Mouse (Mus musculus) embryo, embryonic 11 days (tissue): ENCODE data around the gene BC051665.

Source experiments
- DNase-seq: peaks from one replicate; pipeline ENCODE4 v3.0.0-alpha.2; 2015

Gene BC051665

DNA sequence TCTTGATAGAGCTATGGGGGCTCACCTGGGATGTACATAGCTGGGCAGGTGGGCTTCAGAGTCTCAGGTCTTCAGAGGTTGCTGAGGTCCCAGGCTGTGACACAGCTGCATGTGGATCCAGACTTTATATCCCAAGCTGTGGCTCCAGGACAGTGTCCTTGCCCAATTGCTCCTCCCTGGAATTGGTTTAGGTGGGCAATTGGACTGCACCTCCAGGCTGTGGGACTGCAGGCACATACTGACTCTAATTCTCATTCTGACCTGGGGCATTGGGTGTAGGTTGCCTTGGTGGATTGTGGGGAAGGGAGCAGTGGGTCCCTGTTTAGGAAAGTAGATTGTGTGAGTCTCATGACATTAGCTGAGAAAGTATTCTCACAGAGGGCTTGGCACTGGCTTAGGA lies at the start of gene BC051665:
BC051665 (minus strand) TSS at position 101 of the 400 bp plus-strand sequence.
- no peak for DNase-seq

DNA sequence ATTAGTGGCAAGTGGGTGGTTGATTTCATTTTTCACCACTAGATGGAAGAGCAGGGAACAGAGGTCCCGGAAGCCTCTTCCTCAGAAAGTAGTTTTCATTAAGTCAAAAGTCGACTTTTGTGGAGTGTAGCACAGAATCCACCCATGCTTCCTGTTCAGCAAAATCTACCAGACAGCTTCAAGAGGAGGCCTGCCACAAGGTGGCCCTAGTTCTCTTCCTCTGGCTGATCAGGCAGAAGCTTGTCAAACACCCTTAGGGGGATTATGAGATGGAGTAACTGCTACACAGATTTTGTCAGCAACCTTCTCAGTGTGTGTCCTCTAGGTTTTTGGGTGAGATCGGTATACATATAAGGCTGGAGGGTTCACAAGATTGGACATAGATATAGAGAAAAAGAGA lies 39.9 kb upstream of the BC051665 start:
- DNase-seq, result no peak

DNA sequence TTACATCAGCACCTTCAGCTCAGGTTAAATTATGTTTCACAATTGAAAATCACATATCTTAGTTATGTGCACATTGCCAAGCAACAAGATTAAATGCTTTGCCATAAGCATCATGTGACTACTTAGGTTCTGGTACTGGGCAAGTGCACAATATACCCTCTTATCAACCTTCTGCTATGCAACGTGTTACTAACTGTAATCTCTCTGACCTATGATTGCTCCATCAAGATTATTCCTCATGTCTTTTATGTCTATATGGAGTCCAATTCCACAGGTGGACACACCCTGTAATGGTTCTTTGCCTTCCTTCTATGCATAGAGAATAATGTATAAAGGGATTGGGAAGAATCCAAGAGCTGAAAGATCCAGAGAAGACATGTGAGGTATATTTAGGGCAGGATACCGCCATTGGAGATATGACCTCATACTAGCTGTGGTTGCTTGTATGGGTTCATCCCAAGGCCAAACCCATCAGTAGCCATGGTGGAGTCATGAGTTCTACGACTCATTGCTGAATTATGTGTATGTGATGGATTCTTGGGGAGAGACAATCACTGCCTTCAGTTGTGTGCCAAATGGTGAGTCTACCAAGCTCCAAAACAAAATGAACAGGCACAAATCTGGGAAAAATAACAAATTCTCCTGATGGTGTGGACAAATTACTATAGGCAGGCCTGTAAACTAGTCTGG lies 34.5 kb upstream of the BC051665 start:
- no peak for DNase-seq

DNA sequence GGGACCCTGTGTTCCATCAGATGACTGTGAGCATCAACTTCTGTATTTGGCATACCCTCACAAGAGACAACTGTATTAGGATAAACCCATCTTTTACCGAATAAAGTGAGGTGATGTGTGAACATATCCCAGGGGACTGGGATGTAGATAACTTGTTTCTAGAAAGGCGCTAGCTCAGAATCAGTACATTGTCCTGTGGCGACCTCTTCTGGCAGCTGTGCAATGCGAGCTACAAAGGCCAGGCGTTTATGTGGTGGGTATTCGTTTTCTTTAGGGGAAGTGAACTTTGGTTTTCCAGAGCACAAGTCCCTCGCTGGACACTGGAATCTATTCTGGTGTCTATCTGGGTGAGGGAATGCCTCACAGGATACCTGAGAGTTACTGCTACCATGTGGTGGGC lies 33.3 kb upstream of the BC051665 start:
- peak; percentile 70 for DNase-seq

DNA sequence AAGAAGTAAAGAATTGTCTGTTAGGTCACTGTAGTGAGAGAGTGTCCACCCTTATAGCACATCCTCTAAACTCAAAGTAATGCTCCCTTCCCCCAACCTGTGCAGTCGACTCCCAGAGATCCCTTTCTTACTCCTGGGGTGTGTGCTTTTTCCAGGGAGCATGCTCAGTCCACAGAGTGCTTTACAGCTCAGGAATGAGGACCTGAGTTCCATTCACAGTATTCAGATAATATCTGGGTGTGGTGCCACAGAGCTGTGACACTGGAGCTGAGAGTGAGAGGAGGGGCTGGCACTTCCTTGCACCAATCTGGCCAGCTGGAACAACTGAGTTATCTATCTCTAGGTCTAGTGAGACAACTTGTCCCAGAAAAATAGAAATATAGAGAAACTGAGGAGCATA lies 27.6 kb upstream of the BC051665 start:
- DNase-seq, result no peak

DNA sequence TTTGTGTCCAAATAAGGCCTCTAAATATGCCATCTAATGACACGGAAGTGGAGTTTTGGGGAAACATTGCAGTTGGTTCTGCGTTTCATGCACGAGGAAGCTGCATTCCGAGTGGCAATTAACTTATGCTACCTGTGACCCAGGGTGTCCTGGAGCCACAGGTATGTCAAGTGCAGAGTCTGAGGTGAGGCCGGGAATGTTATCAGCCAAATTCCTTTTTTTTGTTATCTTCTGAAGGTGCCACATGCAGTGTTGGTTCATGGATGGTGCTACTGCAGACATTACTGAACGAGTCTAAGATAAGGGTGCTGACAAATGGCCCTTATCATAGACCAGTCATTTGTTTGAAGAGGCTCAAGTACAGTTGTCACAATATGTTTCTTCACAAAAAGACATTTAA lies 26.6 kb upstream of the BC051665 start:
- DNase-seq, result no peak

DNA sequence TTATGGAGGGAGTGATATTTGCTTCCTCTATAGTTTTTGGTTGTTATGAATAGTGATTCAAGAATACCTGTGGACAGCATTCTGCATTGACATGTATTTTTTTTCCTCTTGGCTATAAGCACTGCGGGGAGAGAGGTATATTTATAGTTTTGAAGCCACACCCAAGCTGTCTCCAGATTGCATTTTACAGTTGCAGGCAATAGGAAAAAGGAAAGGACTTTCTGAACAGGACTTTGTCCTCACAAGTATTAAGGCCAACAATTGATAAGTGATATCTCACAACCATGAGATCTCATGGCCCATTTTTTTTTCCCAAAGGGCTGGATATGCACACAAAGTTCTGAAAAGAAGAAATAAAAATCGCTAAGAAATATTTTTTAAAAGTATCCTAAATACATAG lies 23.5 kb upstream of the BC051665 start:
- DNase-seq, result no peak

DNA sequence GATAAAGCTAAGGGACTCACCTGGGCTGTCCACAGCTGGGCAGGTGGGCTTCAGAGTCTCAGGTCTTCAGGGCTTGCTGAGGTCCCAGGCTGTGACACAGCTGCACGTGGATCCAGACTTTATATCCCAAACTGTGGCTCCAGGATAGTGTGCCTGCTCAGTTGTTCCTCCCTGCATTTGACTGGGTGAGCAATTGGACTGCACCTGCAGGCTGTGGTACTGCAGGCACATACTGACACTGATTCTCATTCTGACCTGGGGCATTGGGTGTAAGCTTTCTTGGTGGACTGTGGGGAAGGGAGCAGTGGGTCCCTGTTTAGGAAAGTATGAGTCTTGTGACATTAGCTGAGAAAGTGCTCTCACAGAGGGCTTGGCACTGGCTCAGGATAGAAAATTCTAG lies 16.6 kb upstream of the BC051665 start, which contains the start of gene Ctsll3:
Ctsll3 (minus strand) TSS at position 101 of the 400 bp plus-strand sequence.
- no peak for DNase-seq

DNA sequence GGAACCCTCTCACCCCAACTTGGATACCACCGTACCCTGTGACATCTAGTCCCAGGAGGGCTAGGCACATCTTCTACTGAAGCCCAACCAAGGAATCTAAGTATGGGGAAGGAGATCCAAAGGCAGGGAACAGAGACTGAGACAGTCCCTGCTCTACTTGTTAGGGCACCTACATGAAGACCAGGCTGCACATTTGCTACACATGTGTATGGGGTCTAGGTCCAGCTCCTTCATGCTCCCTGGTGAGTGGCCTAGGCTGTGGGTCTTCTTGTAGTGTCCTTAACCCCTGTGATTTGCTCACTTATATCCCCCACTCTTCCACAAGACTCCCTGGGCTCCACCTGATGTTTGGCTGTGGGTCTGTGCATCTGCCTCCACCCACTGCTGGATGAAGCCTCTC lies 3.3 kb upstream of the BC051665 start:
- DNase-seq, result no peak

DNA sequence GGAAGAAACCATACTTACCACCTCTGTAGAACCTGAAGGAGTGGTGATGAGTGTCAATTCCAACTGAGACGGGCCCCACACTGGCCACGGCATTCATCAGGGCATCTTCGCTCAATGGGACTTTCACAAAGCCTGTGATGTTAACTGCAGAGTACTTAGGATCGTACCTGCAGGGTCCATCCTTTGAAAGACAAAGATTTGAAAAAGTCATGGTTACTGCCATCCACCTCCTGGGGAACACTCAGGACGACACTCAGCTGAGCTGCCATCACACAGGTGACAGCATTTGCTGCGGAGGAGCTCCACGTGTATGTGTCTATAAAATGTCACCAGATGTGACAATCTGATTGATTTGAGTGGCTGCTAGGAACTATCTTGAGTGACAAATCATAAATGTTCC lies 2.9 kb downstream of the BC051665 start:
- DNase-seq, result no peak

DNA sequence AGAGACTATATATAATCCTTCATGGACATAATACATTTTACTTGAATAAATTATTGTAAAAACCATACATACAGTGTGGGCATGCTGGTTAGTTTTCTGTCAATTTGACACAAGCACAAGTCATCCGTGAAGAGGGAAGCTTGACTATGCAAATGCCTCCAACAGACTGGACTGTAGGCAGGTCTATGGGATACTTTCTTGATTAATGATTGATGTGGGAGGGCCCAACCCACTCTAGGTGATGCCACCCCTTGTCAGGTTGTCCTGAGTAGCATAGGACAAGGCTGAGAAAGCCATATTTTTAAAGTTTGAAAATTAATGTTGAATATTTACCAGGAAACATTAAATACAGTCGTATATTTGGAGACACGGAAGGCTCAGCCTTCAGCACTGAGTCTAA lies 5.6 kb downstream of the BC051665 start:
- DNase-seq, result no peak

DNA sequence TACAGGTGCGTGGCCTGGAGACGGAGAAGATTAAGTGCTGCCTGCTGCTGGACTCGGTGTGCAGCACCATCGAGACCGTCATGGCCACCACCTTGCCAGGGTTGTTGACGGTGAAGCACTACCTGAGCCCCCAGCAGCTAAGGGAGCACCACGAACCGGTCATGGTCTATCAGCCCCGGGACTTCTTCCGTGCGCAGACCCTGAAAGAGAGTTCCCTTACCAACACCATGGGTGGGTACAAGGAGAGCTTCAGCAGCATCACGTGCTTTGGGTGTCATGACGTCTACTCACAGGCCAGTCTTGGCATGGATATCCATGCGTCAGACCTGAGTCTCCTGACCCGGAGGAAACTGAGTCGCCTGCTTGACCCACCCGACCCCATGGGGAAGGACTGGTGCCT lies 25.0 kb downstream of the BC051665 start:
- no peak for DNase-seq

DNA sequence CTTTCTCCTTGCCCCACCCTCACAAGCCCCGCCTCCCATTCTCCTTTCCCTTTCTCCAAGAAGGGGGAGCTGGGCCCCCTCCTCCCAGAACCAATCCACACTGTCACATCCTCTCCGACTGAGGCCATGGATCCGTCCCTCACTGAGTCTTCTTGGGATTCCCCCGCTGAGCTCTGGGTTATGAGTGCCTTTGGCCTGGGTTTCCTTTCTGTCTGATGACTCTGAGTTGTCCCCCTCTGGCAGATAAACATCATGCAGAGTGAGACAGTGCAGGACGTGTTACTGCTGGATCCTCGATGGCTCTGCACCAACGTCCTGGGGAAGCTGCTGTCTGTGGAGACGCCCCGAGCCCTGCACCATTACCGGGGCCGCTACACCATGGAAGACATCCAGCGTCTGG lies 25.8 kb downstream of the BC051665 start:
- no peak for DNase-seq

DNA sequence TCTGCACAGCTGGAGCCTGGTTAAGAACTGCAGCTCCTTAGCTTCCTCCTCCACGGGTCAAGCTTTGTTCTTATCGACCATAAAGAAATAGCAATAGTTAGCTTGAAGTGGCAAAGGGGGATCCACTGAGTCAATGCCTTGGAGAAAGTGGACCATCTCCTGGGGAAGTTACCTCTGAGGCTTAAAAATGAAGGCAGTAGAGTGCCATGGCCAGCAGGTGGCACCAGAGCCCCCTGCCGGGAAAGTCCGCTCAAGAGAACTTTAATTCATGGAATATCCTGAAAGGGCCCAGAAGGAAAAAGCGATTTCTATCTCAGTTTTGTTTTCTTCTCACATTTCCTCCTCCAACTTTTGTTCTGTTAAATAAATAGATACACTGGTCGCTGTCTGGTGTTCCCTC lies 27.0 kb downstream of the BC051665 start:
- peak; percentile 68 for DNase-seq

DNA sequence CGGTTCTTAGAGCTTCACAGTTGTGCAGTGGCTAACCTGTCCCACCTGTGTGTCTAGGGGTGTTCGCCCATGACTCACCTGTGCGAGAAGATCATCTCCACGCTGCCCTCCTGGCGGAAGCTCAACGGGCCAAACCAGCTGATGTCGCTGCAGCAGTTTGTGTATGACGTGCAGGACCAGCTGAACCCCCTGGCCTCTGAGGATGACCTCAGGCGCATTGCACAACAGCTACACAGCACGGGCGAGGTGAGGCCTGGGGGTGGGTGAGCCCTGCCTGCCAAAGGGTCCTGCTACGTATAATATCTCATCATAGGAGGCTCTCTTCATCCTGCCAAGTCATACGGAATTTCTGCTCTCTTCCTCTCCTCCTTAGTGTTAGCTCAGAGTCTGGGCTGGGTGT lies 28.9 kb downstream of the BC051665 start:
- no peak for DNase-seq

DNA sequence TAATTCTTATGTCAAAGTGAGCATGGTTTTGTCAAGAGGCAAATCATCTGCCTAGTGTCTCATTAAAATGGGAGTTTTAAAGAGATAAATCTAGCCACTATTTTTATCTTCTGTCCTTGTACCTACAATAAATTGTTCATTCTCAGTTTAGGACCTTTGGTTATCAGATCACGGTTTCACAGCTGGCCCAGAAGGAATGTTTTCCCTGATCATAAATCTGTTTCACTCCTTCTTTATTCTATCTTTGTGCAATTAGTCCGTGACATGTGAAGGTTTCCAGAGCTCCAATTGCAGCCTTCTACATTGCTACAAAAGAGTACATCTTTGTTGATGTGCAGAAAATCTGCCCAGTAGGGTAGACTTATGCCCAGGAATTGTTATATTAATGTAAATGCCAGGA lies 30.9 kb downstream of the BC051665 start:
- DNase-seq, result no peak

DNA sequence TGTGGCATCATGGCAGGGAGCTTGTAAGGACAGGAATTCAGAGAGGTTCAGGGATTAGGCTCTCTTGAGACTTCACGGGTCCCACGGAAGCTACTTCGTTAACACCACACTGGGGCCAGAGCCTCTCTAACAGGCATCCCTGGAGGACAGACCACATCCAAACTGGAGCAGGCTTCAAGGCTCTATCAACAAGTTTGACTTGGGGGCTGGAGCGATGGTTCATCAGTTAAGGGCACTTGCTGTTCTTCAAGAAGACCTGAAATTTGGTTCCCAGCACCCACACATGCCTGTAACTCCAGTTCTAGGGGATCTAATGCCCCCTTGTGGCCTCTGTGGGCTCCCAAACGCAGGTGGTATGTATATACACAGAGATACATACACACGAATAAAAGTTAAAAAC lies 32.9 kb downstream of the BC051665 start:
- no peak for DNase-seq

DNA sequence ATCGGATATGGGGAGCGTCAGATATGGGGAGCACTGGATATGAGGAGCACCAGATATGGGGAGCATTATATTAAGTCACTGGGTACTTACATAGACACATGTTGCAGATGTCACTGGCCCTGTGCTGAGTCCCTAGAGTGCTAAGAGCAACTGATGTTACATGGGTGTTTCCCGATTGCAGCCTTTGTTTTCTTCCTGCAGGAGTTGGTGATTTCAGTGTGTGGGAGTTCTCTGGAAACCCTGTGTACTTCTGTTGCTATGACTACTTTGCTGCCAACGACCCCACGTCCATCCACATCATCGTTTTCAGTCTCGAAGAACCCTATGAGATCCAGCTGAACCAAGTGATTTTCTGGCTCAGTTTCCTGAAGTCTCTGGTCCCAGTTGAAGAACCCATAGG lies 35.2 kb downstream of the BC051665 start:
- DNase-seq, result no peak

DNA sequence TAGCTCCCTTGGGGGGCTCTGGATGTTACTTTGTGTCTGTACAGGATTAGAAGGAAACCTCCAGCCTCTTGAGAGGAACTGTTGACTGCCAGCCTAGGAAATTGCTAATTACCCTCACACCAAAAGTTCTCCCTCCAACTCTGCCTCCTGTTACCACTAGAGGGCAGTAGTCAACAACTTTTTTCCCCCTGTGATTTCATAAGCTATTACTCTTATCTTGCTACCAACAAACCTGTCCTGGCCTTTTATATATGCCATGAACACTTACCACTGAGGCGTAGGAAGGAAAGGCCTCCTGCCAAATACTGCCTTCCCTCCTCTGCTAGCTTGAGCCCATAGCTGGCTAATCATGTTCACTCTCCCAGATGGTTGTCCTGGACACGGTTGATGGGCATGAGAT lies 37.6 kb downstream of the BC051665 start:
- DNase-seq, result peak; percentile 21

DNA sequence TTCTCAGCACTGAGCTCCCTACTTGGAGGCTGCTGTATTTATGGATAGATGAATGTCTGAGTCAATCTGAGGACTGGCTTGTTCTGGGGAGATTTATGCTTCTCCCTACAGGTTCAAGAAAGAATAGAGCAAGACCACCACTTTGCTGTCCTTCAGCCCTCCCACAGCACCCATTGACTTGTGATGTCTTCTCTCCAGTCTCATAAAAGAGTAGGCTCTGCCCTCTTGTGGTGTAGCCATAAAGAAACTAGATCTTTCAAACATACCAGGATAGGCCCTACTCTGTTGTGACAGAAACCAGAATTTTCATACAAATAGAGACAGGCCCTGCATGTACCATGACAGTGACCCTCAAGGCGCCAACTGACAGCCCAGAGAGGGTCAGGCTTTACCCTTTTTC lies 39.0 kb downstream of the BC051665 start:
- DNase-seq, result no peak

DNA sequence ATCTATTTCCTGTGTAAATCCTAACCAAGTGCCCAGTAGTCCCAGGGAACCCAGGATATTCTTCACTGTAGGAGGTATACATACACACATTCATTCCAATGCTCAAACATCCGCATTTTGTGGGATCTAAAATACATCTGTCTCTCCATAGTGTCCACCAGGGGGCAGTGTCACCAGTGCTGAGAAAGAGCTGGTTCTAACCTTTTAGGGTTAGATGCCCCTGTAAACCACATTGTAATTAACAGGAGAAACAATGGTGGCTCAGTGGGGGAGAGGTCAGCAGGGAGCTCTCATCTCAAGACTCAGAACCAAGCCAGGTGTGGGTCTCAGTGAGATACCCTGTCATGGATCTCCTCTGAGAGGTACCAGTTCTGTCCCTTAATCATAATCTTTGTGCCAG lies 39.9 kb downstream of the BC051665 start:
- DNase-seq, result peak; percentile 69

DNA sequence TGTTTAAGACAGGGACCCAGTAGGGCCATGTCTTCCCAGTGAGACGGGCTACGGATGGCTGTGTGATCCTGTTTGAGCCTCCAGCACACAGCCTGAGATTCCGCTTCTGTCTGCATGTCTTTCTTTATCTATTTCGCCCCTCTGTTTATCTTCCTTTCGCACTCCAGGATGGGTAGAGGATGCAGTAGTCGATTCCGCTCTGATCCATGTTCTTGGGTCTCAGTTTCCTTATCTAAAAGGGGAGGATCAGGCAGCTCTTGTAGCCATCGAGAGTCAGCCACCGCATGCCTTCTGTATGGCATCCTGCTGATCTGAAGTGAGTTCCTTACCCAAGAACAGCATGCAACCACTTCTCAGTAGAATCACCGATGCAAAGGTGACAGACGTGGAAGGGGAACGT lies 40.8 kb downstream of the BC051665 start:
- no peak for DNase-seq

DNA sequence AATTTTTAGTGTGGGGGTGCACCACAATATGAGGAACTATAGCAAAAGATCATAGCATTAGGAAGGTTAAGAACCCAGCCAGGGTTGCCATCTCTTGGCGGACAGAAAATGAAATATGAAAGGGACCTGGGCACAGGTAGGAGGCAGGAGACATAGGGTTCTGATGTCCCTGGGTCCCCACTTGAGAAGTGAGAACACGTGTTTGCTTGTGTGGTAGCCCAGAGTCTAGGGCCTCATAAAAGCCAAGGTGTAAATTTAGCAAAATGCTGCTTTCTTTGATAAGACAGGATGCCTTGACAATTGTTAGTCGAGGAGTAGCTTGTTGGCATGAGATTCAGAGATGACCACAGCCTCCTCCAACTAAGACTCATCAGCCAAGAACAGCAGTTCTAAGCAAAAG lies 41.4 kb downstream of the BC051665 start:
- no peak for DNase-seq

DNA sequence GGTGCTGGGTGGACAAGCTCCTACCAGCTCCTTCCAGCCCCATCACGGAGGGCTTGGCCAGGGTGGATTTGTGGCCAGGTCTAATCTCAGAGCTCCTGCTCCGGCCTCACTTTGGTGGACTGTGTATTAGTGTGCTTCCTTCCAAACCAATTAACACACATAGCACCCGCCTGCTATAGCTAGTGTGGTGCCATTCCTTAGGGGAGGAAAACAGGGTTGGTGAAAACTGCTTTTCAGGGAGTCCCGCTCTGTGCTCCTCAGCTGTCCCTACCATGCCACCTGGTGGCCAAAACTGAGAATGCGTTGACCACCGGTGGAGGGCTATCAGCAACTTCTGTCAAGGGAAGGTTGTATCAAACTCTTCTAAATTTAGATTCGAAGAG lies 42.1 kb downstream of the BC051665 start:
- peak; percentile 80 for DNase-seq

DNA sequence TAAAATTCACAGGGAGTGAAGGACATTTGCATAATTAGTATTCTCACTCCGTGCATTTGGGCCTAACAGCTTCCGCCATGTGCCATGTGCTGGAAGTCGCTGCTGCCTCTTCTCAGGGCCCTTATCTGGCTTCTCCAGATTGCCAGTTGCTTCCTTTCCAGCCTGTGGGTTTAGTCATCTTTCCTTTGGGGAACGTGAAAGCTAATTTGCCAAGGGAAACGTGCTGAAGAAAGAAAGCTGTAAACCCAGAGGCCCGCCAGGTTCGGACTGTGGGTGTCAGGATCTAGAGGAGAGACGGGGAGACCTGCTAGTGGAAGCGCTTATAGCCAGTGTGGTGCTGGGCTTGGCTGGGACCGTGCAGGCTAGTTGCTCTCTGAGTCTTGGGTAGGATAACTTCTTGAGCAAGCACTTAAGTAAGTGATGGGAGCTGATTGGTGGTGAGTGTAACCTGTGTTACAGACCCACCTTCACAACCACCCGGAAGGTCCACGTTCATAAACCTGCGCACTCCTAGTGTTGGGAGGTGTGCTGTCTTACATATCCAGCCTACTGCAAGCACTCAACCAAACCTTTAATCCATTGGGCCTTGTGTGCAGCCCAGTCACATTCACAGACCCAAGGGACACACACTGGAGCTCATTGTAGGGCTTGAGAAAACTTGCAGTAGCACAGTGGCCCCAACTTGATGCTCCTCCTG lies 42.6 kb downstream of the BC051665 start:
- no peak for DNase-seq
